Mouse (Mus musculus) c-Kit-positive CD71-negative TER-119-negative erythroid progenitor cells, embryonic 14.5 days (primary cell): Measurements from ENCODE around the gene Tmc8.
"Not testable (repeated sequence)": the region's sequence is repeated elsewhere in the genome, so short reads cannot be mapped to it uniquely, and the experiment has no call there.

Experiments
- DNase-seq: peaks from one replicate; pipeline ENCODE4 v3.0.0-alpha.2; 2013; ENCODE audit warnings: low read depth

The Tmc8 gene

GRCm38 (mm10) chr11:117825333-117826101, 43.6 kb downstream of the Tmc8 start, which contains the start of the genes Afmid and Tk1:
Gene Afmid, plus strand, starts transcription at chr11:117825924.
Gene Tk1, minus strand, starts transcription at chr11:117826092.
- peak; percentile 84 for DNase-seq

GRCm38 (mm10) chr11:117826164-117826563, 44.3 kb downstream of the Tmc8 start:
- DNase-seq: no peak

DNA sequence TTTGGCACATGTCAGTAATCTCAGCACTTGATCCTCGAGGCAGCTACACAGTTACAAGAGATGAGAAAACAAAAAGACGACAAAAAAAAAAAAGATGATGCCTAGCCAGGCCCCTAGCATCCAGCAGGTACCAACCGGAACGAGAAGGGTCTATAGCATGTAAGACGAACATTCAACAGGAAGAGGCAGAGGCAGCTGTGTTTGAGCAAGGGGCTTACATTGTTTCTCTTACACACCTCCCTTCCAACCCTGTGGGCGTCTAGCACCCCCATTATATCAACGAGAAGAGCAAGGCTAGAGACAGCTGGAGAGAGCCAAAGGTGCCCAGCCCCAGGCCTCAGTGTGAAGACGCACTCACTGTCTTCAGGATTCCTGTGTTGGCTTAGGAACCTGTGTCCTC, 45.0 kb downstream of the Tmc8 start:
- DNase-seq: no peak

- DNase-seq: no peak
Observed at GRCm38 (mm10) chr11:117827386-117827785, 45.5 kb downstream of the Tmc8 start.

DNA sequence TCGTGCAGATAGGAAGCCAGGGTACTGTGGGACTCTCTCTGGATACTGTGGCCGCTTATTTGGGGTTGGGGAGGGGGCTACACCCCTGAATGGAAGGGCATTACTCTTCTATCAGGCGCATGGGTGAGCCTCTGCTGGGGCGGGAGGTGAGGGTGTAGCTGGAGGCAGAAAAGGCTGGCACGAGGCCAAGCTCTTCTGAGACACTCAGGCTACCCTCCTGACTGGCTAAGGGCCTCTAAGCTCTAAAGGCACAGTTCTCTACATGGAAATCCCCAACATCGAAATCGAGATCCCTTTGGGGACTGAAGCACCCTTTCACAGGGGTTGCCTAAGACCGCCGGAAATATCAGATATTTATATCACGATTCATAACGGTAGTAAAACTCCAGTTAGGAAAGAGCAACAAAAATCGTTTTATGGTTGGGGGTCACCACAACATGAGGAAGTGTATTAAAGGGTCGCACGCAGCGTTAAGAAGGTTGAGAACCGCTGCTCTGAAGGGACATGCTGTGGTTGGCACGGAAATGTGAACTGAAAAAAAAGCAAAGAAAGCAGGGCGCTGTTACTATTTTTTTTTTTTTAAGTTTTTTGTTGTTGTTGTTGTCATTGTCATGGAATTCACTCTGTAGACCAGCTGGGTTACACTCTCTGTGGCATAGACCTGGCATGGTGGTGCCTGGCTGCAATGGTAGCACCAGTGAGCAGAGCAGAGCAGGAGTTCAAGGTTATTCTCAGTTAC, 46.4 kb downstream of the Tmc8 start:
- DNase-seq: no peak

DNA sequence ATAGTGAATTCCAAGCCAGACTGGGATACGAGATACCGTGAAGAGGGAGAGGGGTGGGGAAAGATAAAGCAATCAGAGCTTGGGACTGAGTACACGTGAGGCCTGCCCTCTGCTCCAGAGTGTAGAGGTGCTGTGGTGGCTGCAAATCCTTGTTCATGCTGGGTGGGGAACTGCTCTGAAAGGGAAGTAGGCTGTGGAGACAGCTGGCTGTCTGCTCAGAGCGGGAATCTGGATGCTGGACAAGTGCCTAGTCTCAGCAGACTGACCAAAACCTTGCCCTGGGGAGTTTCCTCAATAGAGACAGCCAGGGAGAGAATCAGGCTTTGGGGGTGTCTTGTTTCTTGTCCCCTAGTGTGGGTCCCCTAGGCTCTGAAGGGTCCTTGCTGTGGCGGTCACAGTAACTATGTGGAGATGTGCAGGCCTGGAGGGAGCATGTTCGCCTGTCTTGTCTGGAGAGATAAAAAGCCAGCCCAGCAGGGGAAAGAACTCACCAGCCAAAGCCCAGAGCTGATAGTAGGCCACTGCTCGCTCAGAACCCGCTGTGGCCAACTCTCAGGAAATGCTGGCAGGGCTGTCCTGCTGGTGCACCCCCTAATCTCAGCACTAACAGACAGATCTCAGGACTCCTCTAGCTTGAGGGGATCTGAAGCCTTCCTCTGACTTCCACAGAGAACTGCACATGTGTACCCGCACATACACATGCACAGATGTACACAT, 47.2 kb downstream of the Tmc8 start:
- no peak for DNase-seq

GRCm38 (mm10) chr11:117829671-117830215, 47.9 kb downstream of the Tmc8 start:
- no peak for DNase-seq

DNA sequence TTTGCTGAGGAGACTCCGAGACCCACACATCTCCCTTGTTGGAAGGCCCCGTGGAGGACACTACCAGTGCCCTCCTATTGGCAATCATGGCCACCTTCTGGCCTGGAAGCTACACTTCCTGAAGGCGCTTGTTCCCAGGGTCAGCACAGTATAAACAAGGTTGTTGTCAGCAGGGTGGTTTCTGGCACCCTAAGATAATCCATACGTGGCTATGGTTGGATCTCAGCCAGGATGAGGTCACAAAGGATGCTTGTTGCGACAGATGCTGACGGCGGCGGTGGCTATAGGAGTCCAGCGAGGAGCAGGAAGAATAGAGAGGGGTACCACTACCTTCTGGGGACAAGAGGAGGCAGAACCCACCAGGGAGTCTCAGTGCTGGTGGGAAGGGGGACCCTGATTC, 48.5 kb downstream of the Tmc8 start:
- no peak for DNase-seq

GRCm38 (mm10) chr11:117832086-117832969, 50.5 kb downstream of the Tmc8 start:
- DNase-seq: peak; percentile 87

- not testable (repeated sequence) for DNase-seq
Observed at GRCm38 (mm10) chr11:117833509-117833908, 51.6 kb downstream of the Tmc8 start.

DNA sequence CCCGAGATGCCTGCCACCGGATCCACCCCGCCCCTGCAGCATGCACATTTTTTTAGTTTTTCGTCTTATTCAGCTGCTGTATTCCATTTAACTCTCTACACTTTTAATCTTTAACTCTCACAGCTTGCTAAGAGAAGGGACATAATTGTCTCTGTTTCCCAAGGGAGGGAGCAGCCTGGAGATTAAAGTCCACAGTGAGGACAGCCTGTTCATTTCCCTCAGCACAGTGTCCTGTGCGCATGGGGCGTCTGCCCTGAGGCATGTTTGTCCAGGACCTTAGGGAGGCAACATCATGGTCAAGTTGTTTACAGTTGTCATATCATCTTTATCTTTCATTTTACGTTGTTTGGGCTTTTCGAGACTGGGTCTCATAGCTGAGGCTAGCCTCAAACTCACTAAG, 52.2 kb downstream of the Tmc8 start:
- DNase-seq: no peak

- no peak for DNase-seq
Observed at GRCm38 (mm10) chr11:117836306-117836705, 54.4 kb downstream of the Tmc8 start.

DNA sequence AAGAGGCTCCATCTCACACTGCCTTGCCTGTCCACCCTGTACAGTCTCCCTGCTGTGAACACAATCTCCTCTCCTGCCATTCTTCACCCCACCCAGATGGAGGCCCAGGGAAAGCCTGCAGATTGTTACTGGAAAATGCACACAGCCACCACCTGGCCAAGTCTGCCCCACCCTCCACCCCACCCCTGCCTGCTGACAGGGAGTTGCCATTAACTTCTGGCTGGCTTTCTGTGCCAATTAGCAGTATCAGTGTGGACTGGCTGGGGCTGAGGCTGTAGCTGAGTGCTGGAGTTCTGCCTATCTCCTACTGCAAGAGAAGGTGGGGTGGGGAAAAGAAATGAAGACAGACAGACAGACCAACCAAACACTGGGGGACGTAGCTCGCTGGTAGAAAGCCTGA, 56.7 kb downstream of the Tmc8 start:
- no peak for DNase-seq

GRCm38 (mm10) chr11:117839021-117839420, 57.1 kb downstream of the Tmc8 start:
- no peak for DNase-seq

- no peak for DNase-seq
Observed at GRCm38 (mm10) chr11:117840910-117841309, 59.0 kb downstream of the Tmc8 start.
